Mouse (Mus musculus) ES-Bruce4 (cell line): ENCODE data around the gene Ovca2. TPM values are rescaled to one million over a fixed set of nuclear protein-coding genes. Genes with fewer than 3 reads are reported as not detected.
A peak's percentile ranks its signal among the peaks of the same experiment; 100 is the strongest.

Experiments
- H3K27ac ChIP-seq: 2 replicates; pipeline ENCODE4 v1.5.1; 2012; ENCODE audit warnings: low read length, inconsistent platforms; ENCODE audit not compliant: insufficient read depth
- H3K27me3 ChIP-seq: 2 replicates; pipeline ENCODE4 v1.6.1; 2012; ENCODE audit warnings: mild to moderate bottlenecking, low read length, inconsistent platforms; ENCODE audit not compliant: control insufficient read depth, poor library complexity, insufficient read depth, severe bottlenecking
- H3K36me3 ChIP-seq: 2 replicates; pipeline ENCODE4 v1.6.1; 2012; ENCODE audit warnings: inconsistent platforms, mild to moderate bottlenecking, low read length, moderate library complexity; ENCODE audit not compliant: control insufficient read depth, poor library complexity, insufficient read depth, severe bottlenecking
- H3K4me1 ChIP-seq: one replicate; pipeline ENCODE4 v1.8.1; 2011; ENCODE audit warnings: low read length; ENCODE audit not compliant: control insufficient read depth, insufficient read depth
- H3K4me3 ChIP-seq: 2 replicates; pipeline ENCODE4 v1.5.1; 2011; ENCODE audit warnings: low read depth, mild to moderate bottlenecking, low read length
- H3K9ac ChIP-seq: 2 replicates; pipeline ENCODE4 v1.6.1; 2012; ENCODE audit warnings: low read depth, mild to moderate bottlenecking, inconsistent platforms; ENCODE audit not compliant: poor library complexity, severe bottlenecking
- H3K9me3 ChIP-seq: replicated peaks from 2 replicates; pipeline ENCODE4 v1.6.1; 2012; ENCODE audit warnings: mild to moderate bottlenecking, low read length, inconsistent platforms; ENCODE audit not compliant: control insufficient read depth, poor library complexity, insufficient read depth, severe bottlenecking
- CTCF ChIP-seq: IDR thresholded peaks from one replicate; pipeline ENCODE4 v1.8.1; 2011; ENCODE audit warnings: low read depth, low read length
- EP300 ChIP-seq: IDR thresholded peaks from 2 replicates; pipeline ENCODE4 v1.6.1; 2011; ENCODE audit warnings: low read depth, low read length; ENCODE audit not compliant: insufficient read depth
- POLR2A ChIP-seq: IDR thresholded peaks from one replicate; pipeline ENCODE4 v1.8.1; 2011; ENCODE audit warnings: low read length; ENCODE audit not compliant: insufficient read depth
- polyA plus RNA-seq: library from polyadenylated mRNA; stranded (reverse); fragments of >200 nt; gene quantifications from 2 replicates; pipeline ENCODE4 v1.2.4, GENCODE M21; 2011; ENCODE audit warnings: low read depth; ENCODE audit not compliant: missing spikeins, insufficient read depth, insufficient read length

Gene Ovca2
- polyA plus RNA-seq, 1 experiment = 13.1 TPM

DNA sequence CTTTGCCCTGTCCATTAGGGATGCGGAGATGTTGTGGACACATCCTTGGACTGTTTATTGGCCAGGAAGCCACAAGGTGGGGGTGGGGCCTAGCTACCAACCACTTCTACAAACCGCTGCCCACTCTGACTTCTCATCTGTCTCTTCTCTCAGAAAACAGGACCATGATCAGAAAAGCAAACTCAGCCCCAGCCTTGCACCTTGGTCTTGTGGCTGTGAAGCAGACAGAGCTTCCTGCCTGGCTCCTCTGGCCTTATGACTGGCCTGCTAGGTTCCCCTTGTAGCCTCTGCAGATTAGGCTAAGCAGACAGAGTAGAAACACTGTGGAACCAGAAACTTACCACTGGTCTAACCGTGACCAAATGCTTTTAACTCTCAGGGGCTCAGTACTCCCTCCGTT, 30.7 kb upstream of the Ovca2 start:
- Histone ChIP-seq H3K4me3 (no peak overlapping the region), H3K36me3 (no peaks in the 10 kb centered on the region), H3K27ac (no peak overlapping the region), H3K4me1 (peaks cover 8% of the 10 kb centered on the region), H3K9ac (no peak overlapping the region), H3K27me3 (no peaks in the 10 kb centered on the region), H3K9me3 (no peaks in the 10 kb centered on the region)
- TF ChIP-seq CTCF (no peak), EP300 (no peak), POLR2A (no peak)

DNA sequence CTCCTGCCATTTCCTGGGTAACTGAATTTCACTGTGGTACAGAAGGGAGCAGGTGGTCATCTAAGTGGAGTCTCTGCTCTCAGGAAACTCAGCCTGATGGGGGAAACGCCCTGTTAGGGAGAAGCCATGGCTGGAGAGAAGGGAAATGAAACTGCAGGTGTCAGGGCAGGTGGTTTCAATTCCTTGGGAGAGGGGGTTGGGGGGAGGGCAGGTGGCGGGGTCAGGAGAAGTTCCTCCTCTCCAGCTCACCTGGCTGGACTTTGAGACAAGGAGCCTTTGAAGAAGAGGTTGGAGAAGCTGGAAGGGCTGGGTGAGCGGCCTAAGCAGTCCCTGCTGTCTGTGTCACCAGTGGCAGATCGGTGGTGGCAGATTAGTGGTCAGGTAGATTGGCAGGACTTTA, 27.7 kb upstream of the Ovca2 start:
- H3K27me3 ChIP-seq = no peaks in the 10 kb centered on the region
- H3K4me1 ChIP-seq = peaks cover 6% of the 10 kb centered on the region
- no peak overlapping the region for H3K27ac ChIP-seq
- no peak overlapping the region for H3K4me3 ChIP-seq
- no peaks in the 10 kb centered on the region for H3K9me3 ChIP-seq
- no peak overlapping the region for H3K9ac ChIP-seq
- H3K36me3 ChIP-seq = no peaks in the 10 kb centered on the region
- no peak for TF ChIP-seq EP300
- no peak for TF ChIP-seq CTCF
- no peak for TF ChIP-seq POLR2A

DNA sequence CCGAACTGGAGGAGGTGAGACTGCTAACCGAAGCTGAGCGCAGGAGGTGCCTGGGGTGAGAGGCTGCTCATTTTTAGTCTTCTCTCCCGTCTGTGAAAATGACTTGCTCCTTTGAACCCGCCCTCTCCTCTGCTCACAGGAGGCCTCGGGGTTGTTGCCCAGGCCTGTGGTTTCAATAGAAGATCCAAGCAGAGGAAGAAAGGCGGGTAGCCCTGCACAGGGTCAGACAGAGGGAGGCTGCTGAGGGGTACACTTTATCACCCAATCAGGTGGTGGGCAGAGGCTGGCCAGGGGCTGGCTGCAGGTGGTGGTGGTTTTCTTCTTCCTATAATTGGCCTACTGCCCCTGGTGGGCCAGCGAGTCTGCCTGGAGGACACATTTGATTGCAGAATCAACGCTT, 25.8 kb upstream of the Ovca2 start:
- Histone ChIP-seq H3K4me1 (peaks cover 6% of the 10 kb centered on the region), H3K4me3 (no peak overlapping the region), H3K36me3 (no peaks in the 10 kb centered on the region), H3K27me3 (no peaks in the 10 kb centered on the region), H3K27ac (no peak overlapping the region), H3K9me3 (no peaks in the 10 kb centered on the region), H3K9ac (peak overlapping the region; percentile 8)
- TF ChIP-seq POLR2A (no peak), CTCF (no peak), EP300 (no peak)

DNA sequence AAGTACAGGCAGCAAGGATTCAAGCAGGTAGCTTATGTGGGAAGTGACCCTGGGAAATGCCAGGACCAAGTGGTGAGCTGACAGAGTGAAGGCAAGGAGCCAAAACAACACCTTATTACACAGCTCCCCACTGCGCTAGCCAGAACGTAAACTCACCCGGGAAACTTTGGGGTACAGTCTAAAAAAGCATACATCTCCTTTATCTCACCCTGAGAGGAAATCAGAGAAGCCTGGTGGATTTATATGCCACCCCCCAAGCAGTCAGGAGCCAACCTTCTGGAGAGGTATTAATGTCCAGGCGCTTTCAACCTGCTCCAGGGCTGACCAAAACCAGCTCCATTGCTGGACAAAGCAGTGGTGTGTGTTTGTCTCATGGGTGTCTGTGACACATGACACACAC, 25.3 kb upstream of the Ovca2 start:
- H3K9me3 ChIP-seq = no peaks in the 10 kb centered on the region
- peaks cover 6% of the 10 kb centered on the region for H3K4me1 ChIP-seq
- no peak overlapping the region for H3K9ac ChIP-seq
- no peak overlapping the region for H3K27ac ChIP-seq
- H3K4me3 ChIP-seq = no peak overlapping the region
- H3K36me3 ChIP-seq = no peaks in the 10 kb centered on the region
- TF ChIP-seq POLR2A (no peak), EP300 (no peak), CTCF (no peak)
- H3K27me3 ChIP-seq = no peaks in the 10 kb centered on the region

DNA sequence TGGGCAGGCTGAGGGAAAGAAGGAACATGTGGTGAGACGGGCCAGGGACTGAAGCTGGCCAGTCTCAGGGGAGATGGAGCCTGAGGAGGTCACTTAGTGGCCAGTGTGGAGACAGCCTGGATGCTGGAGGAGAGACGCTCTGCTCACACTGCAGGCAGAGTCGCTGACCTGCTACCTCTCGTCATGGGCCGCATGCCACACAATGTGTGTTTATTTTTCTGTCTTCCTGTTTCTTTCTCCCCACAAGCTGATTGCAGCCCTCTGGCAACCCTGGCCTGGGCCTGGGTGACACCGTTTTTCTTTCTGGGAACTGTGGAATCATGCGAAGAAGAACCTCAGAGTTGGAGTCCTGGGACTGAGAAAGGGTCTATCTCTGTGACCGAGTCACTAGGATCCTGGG, 23.1 kb upstream of the Ovca2 start:
- Histone ChIP-seq H3K4me3 (no peak overlapping the region), H3K4me1 (peaks cover 7% of the 10 kb centered on the region), H3K36me3 (no peaks in the 10 kb centered on the region), H3K9ac (no peak overlapping the region), H3K9me3 (no peaks in the 10 kb centered on the region), H3K27ac (no peak overlapping the region), H3K27me3 (no peaks in the 10 kb centered on the region)
- TF ChIP-seq CTCF (no peak), POLR2A (no peak)

DNA sequence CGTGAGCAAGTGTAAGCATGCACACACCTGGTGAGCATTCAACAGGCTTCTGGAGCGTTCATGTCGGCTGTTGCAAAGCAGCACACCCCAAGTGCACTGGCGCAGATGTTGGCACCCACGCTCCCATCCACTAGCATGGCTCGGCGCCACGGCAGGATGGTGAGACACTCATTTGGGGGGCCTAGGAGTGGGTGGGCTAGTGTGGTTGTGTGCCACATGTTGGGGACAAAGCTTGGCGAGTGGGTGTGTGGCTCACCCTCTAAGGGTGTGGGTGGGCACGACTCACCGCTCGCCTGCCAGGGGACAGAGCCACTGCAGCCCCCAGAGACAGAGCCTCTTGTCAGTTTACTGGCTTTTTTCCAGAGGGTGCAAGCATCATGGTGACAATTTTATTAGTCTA, 22.3 kb upstream of the Ovca2 start:
- H3K27ac ChIP-seq = no peak overlapping the region

More for the DNA sequence above, 22.3 kb upstream of the Ovca2 start:
- Histone ChIP-seq H3K9me3 (no peaks in the 10 kb centered on the region), H3K9ac (no peak overlapping the region), H3K36me3 (no peaks in the 10 kb centered on the region), H3K27me3 (no peaks in the 10 kb centered on the region), H3K4me1 (peaks cover 6% of the 10 kb centered on the region), H3K4me3 (no peak overlapping the region)
- no peak for TF ChIP-seq POLR2A
- no peak for TF ChIP-seq EP300
- no peak for TF ChIP-seq CTCF
